Mouse (Mus musculus): Measurements from ENCODE around the gene Adamts13. TPM values are rescaled to one million over a fixed set of nuclear protein-coding genes. Genes with fewer than 3 reads are reported as not detected.

Gene Adamts13
- polyA plus RNA-seq, 1 experiment from 2014 or later = 0.26 TPM

DNA sequence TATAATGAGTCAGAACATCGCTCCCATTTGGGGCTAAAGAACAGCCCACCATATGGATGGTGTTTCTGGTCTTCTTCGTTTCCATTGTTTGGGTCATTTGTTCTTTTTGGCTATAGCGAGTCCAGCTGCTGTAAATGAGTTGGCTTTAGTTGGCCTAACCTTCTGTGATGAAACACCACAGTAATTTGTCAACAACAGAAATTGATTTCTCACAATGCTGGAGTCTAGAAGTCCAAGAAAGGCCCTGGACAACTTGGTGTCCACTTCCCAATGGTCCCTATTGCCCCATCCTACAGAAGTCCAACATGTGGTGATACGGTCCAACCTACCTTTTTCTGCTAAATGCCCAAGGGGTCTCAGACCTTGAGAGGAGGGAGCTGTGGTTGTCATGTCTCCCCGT is 11.4 kb downstream of the Adamts13 start:
- no peak for ATAC-seq (replicated peaks; ENCODE audit: low FRiP score)
- Histone ChIP-seq H3K9me3 (replicated peaks) (no peaks in the 10 kb centered on the region), H3K27me3 (no peaks in the 10 kb centered on the region), H3K9ac (no peak overlapping the region), H3K36me3 (no peaks in the 10 kb centered on the region), H3K27ac (no peak overlapping the region), H3K4me1 (no peaks in the 10 kb centered on the region), H3K4me3 (replicated peaks) (no peak overlapping the region), H3K4me2 (no peak overlapping the region)
- WGBS = 89% methylated on average over 5 of the region's 5 CpGs

GRCm38 (mm10) chr2:26993936-26994335 is 20.7 kb downstream of the Adamts13 start:
- Histone ChIP-seq H3K4me3 (replicated peaks) (no peak overlapping the region), H3K4me1 (no peaks in the 10 kb centered on the region), H3K4me2 (no peak overlapping the region), H3K9me3 (replicated peaks) (no peaks in the 10 kb centered on the region), H3K36me3 (no peaks in the 10 kb centered on the region), H3K27ac (no peak overlapping the region), H3K9ac (no peak overlapping the region), H3K27me3 (no peaks in the 10 kb centered on the region)
- ATAC-seq (replicated peaks; ENCODE audit: low FRiP score) = no peak
- 74% methylated on average over 3 of the region's 3 CpGs for WGBS

DNA sequence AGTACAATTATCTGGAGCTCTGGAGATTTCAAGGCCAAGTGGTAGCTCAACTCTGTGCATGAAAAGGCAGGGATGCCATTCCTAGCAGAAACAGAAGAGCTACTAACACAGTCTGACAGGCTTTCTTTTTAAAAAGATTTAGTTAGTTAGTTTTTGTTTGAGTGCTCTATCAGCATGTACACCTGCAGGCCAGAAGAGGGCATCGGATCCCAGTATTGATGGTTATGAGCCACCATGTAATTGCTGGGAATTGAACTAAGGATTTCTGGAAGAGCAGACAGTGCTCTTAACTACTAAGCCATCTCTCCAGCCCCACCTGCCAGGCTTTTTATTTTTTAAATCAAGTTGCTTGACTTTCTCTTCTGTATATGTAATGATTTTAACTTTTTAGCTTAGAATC is 24.3 kb downstream of the Adamts13 start:
- Histone ChIP-seq H3K4me2 (no peak overlapping the region), H3K4me1 (no peaks in the 10 kb centered on the region), H3K9me3 (replicated peaks) (no peaks in the 10 kb centered on the region), H3K27me3 (no peaks in the 10 kb centered on the region), H3K36me3 (no peaks in the 10 kb centered on the region), H3K27ac (no peak overlapping the region), H3K4me3 (replicated peaks) (no peak overlapping the region), H3K9ac (no peak overlapping the region)
- WGBS = 90% methylated on average over 1 of the region's 1 CpGs
- ATAC-seq (replicated peaks; ENCODE audit: low FRiP score) = no peak

GRCm38 (mm10) chr2:26997993-26998392 is 24.8 kb downstream of the Adamts13 start:
- no peak for ATAC-seq (replicated peaks; ENCODE audit: low FRiP score)

GRCm38 (mm10) chr2:27006255-27006654 is 33.0 kb downstream of the Adamts13 start:
- Histone ChIP-seq H3K36me3 (no peaks in the 10 kb centered on the region), H3K9me3 (replicated peaks) (no peaks in the 10 kb centered on the region), H3K9ac (no peak overlapping the region), H3K4me2 (no peak overlapping the region), H3K4me1 (peaks cover 16% of the 10 kb centered on the region), H3K27me3 (no peaks in the 10 kb centered on the region), H3K27ac (no peak overlapping the region), H3K4me3 (replicated peaks) (no peak overlapping the region)
- no peak for ATAC-seq (replicated peaks; ENCODE audit: low FRiP score)
- WGBS = 69% methylated on average over 4 of the region's 4 CpGs

More at GRCm38 (mm10) chr2:26997993-26998392, 24.8 kb downstream of the Adamts13 start:
- no peak overlapping the region for H3K9ac ChIP-seq
- 94% methylated on average over 7 of the region's 7 CpGs for WGBS
- H3K9me3 ChIP-seq (replicated peaks) = no peaks in the 10 kb centered on the region
- no peaks in the 10 kb centered on the region for H3K4me1 ChIP-seq
- H3K4me3 ChIP-seq (replicated peaks) = no peak overlapping the region
- H3K27ac ChIP-seq = no peak overlapping the region
- no peaks in the 10 kb centered on the region for H3K36me3 ChIP-seq
- H3K27me3 ChIP-seq = no peaks in the 10 kb centered on the region
- H3K4me2 ChIP-seq = no peak overlapping the region

DNA sequence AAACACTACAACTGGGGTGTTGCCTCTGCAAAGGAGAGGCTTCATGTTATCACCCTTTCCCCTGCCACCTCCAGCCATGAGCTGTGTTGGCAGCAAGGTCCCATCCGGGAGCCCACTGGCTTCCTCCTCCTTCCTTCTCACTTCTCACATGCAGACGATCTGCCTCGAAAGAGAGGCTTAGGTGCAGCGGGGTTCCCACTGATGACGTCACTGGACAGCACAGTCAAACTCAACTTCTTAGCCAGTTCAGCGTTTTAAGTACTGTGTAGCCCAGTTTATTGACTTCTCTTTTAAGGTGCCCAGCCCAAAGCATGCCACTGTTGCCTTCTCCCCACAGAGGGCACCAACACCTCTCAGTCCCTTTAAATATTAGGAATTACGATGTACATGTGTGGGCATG is 34.5 kb downstream of the Adamts13 start:
- WGBS = 74% methylated on average over 7 of the region's 7 CpGs
- Histone ChIP-seq H3K9me3 (replicated peaks) (no peaks in the 10 kb centered on the region), H3K4me3 (replicated peaks) (no peak overlapping the region), H3K27me3 (no peaks in the 10 kb centered on the region), H3K36me3 (no peaks in the 10 kb centered on the region), H3K4me1 (peaks cover 23% of the 10 kb centered on the region), H3K4me2 (no peak overlapping the region), H3K27ac (no peak overlapping the region), H3K9ac (no peak overlapping the region)
- no peak for ATAC-seq (replicated peaks; ENCODE audit: low FRiP score)

GRCm38 (mm10) chr2:27009714-27010244 is 36.6 kb downstream of the Adamts13 start, which contains the start of gene Cacfd1:
Gene Cacfd1, plus strand, starts transcription at chr2:27009926.
- Histone ChIP-seq H3K9me3 (replicated peaks) (no peaks in the 10 kb centered on the region), H3K27ac (peak within 1 kb of the TSS; percentile 90), H3K36me3 (peaks cover 15% of the 10 kb centered on the region), H3K4me1 (peaks cover 23% of the 10 kb centered on the region), H3K9ac (peak within 1 kb of the TSS; percentile 87), H3K27me3 (no peaks in the 10 kb centered on the region), H3K4me3 (replicated peaks) (peak within 1 kb of the TSS; percentile 80), H3K4me2 (peak within 1 kb of the TSS; percentile 79)
- peak; percentile 97 for ATAC-seq (replicated peaks; ENCODE audit: low FRiP score)
- under 1% methylated on average over 43 of the region's 43 CpGs for WGBS

GRCm38 (mm10) chr2:27017802-27018201 is 44.6 kb downstream of the Adamts13 start:
- Histone ChIP-seq H3K9ac (no peak overlapping the region), H3K36me3 (peaks cover 67% of the 10 kb centered on the region), H3K27ac (no peak overlapping the region), H3K4me1 (peaks cover 5% of the 10 kb centered on the region; the same call in 1 of the 2 replicates), H3K4me2 (no peak overlapping the region), H3K27me3 (no peaks in the 10 kb centered on the region), H3K4me3 (replicated peaks) (no peak overlapping the region), H3K9me3 (replicated peaks) (no peaks in the 10 kb centered on the region)
- 56% methylated on average over 5 of the region's 5 CpGs for WGBS
- no peak for ATAC-seq (replicated peaks; ENCODE audit: low FRiP score)

DNA sequence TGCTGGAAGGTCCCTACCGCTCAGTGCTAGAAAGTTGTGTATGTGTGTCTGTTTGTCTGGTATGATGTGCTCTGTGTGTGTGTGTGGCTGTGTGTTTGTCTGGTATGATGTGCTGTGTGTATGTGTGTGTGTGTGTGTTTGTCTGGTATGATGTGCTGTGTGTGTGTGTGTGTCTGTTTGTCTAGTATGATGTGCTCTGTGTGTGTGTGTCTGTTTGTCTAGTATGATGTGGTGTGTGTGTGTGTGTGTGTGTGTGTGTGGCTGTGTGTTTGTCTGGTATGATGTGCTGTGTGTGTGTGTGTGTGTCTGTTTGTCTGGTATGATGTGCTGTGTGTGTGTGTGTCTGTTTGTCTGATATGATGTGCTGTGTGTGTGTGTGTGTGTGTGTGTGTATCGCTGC is 46.3 kb downstream of the Adamts13 start:
- WGBS = 93% methylated on average over 2 of the region's 2 CpGs
- peaks cover 5% of the 10 kb centered on the region; the same call in 1 of the 2 replicates for H3K4me1 ChIP-seq
- ATAC-seq (replicated peaks; ENCODE audit: low FRiP score) = no peak
- H3K4me3 ChIP-seq (replicated peaks) = no peak overlapping the region
- no peaks in the 10 kb centered on the region for H3K9me3 ChIP-seq (replicated peaks)
- H3K27ac ChIP-seq = no peak overlapping the region
- no peak overlapping the region for H3K4me2 ChIP-seq
- peaks cover 55% of the 10 kb centered on the region for H3K36me3 ChIP-seq
- no peaks in the 10 kb centered on the region for H3K27me3 ChIP-seq
- H3K9ac ChIP-seq = no peak overlapping the region

DNA sequence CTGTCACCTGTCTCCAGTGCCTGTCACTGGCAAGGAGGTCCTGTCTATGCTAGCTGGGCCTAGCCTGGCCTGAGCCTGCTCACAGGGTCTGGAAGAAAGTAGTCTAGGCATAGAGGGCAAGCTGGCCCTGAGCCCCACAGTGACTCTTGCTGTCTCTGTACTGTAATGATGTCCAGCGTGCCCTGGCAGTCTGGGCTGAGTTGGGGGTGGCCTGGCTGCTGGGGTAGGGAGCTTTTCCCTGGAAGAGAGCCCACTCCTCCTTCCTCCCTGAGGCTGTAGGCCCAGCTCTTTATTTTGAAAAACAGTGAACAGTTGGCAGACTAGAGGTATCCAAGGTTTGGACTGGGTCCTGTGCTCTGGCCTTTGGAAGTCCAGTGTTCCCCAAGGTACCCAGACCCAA is 47.9 kb downstream of the Adamts13 start:
- no peak for ATAC-seq (replicated peaks; ENCODE audit: low FRiP score)
- no peaks in the 10 kb centered on the region for H3K9me3 ChIP-seq (replicated peaks)

DNA sequence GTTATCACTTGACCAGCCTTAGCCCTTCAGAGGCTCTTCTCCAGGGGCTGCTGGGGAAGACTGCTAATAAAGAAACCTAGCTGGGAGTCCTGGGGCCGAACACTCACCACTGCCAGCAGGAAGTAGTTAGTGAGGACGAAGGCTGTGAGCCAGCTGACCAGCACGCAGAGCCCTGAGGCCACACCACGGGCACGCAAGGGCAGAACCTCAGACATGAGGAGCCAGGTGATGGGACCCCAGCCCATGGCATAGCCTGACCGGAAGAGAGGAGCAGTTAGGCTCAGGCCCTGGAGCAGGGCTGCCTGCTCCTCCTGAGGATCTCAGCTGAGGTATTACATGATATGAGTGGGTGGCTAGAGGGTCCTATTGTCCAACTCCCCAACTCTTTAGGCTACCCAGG is 49.4 kb downstream of the Adamts13 start:
- Histone ChIP-seq H3K27me3 (peaks cover 6% of the 10 kb centered on the region; the same call in 1 of the 2 replicates), H3K4me2 (no peak overlapping the region), H3K4me1 (peaks cover 9% of the 10 kb centered on the region; the same call in 1 of the 2 replicates), H3K36me3 (peaks cover 24% of the 10 kb centered on the region), H3K4me3 (replicated peaks) (no peak overlapping the region), H3K9me3 (replicated peaks) (no peaks in the 10 kb centered on the region), H3K9ac (no peak overlapping the region), H3K27ac (no peak overlapping the region)
- ATAC-seq (replicated peaks; ENCODE audit: low FRiP score) = no peak
- 66% methylated on average over 6 of the region's 6 CpGs for WGBS

More for the DNA sequence above, 47.9 kb downstream of the Adamts13 start:
- Histone ChIP-seq H3K36me3 (peaks cover 39% of the 10 kb centered on the region), H3K27ac (no peak overlapping the region), H3K27me3 (no peaks in the 10 kb centered on the region), H3K4me1 (peaks cover 5% of the 10 kb centered on the region; the same call in 1 of the 2 replicates), H3K9ac (no peak overlapping the region), H3K4me3 (replicated peaks) (no peak overlapping the region), H3K4me2 (no peak overlapping the region)
- 83% methylated on average over 1 of the region's 1 CpGs for WGBS

- Histone ChIP-seq H3K9me3 (replicated peaks) (no peaks in the 10 kb centered on the region), H3K9ac (no peak overlapping the region), H3K4me2 (no peak overlapping the region), H3K36me3 (peaks cover 9% of the 10 kb centered on the region), H3K4me1 (peaks cover 19% of the 10 kb centered on the region), H3K27ac (no peak overlapping the region), H3K4me3 (replicated peaks) (no peak overlapping the region), H3K27me3 (peaks cover 12% of the 10 kb centered on the region; the same call in 1 of the 2 replicates)
- ATAC-seq (replicated peaks; ENCODE audit: low FRiP score) = no peak
- WGBS = 85% methylated on average over 14 of the region's 14 CpGs
Measured at GRCm38 (mm10) chr2:27024136-27024535, 50.9 kb downstream of the Adamts13 start.

GRCm38 (mm10) chr2:27025545-27025944 is 52.3 kb downstream of the Adamts13 start:
- H3K4me2 ChIP-seq = no peak overlapping the region
- H3K4me1 ChIP-seq = peaks cover 19% of the 10 kb centered on the region
- H3K4me3 ChIP-seq (replicated peaks) = no peak overlapping the region
- no peak for ATAC-seq (replicated peaks; ENCODE audit: low FRiP score)
- H3K36me3 ChIP-seq = no peaks in the 10 kb centered on the region
- peaks cover 13% of the 10 kb centered on the region; the same call in 1 of the 2 replicates for H3K27me3 ChIP-seq
- 76% methylated on average over 3 of the region's 3 CpGs for WGBS
- H3K9me3 ChIP-seq (replicated peaks) = no peaks in the 10 kb centered on the region
- H3K9ac ChIP-seq = no peak overlapping the region
- H3K27ac ChIP-seq = no peak overlapping the region

All from kidney, embryonic 15.5 days (tissue).